In genomic region chr1:45318241-45318640, GRCm38 (mm10) we compare ENCODE assay signal across 24 mouse cellular contexts. TPM values are rescaled to one million over a fixed set of nuclear protein-coding genes. Genes with fewer than 3 reads are reported as not detected.
"Had no signal": no experiment of that assay in that cellular context is flagged by ENCODE, and none has a peak within 500 bp of the region (broad histone marks: within the 10 kb centered on the region; RNA-seq: fewer than 3 reads in every experiment).

No protein-coding gene starts in this region.

- DNase-seq: kidney, adult 8-10 months; kidney, postnatal 14 days; kidney, postnatal 4 days; layer of hippocampus, adult 9-11 months; liver, postnatal 0 days; lung, postnatal 14 days; lung, postnatal 4 days; right cerebral cortex, adult 18-20 months; right cerebral cortex, postnatal 14 days; right cerebral cortex, postnatal 4 days; thymus, adult 2 months; thymus, postnatal 14 days; thymus, postnatal 4 days had no signal

- H3K36me3 ChIP-seq: midbrain, embryonic 12.5 days; neural tube, embryonic 12.5 days; neural tube, embryonic 15.5 days had no signal

- H3K9me3 ChIP-seq: kidney, embryonic 15.5 days; lung, embryonic 15.5 days; midbrain, embryonic 12.5 days; neural tube, embryonic 12.5 days; neural tube, embryonic 15.5 days had no signal

- H3K4me2 ChIP-seq: kidney, embryonic 15.5 days; liver, embryonic 11.5 days; lung, embryonic 15.5 days; midbrain, embryonic 12.5 days; neural tube, embryonic 12.5 days; neural tube, embryonic 15.5 days had no signal

- H3K4me1 ChIP-seq: midbrain, embryonic 12.5 days; neural tube, embryonic 12.5 days; neural tube, embryonic 15.5 days had no signal

- H3K27ac ChIP-seq: kidney, embryonic 15.5 days; liver, embryonic 14.5 days; lung, embryonic 15.5 days; midbrain, embryonic 12.5 days; neural tube, embryonic 12.5 days; neural tube, embryonic 15.5 days; stomach, postnatal 0 days had no signal

- ATAC-seq: liver, postnatal 0 days; midbrain, embryonic 16.5 days had no signal

- H3K27me3 ChIP-seq: kidney, embryonic 15.5 days; lung, embryonic 15.5 days; midbrain, embryonic 12.5 days; neural tube, embryonic 12.5 days; neural tube, embryonic 15.5 days had no signal

- H3K4me3 ChIP-seq: kidney, embryonic 15.5 days; lung, embryonic 15.5 days; midbrain, embryonic 12.5 days; neural tube, embryonic 12.5 days; neural tube, embryonic 15.5 days had no signal

- H3K9ac ChIP-seq: kidney, embryonic 15.5 days; liver, embryonic 14.5 days; liver, postnatal 0 days; lung, embryonic 15.5 days; midbrain, embryonic 12.5 days; neural tube, embryonic 12.5 days; neural tube, embryonic 15.5 days had no signal

RNA-seq across cellular contexts. Expression of gene Col3a1, which starts 6.9 kb away (rescaled TPM):
- total RNA-seq: megakaryocyte progenitor cell, adult 5-6 weeks; monocyte, adult 5-6 weeks had no signal
